Mouse (Mus musculus): Measurements from ENCODE around the gene Bmp15. TPM values are rescaled to one million over a fixed set of nuclear protein-coding genes. Genes with fewer than 3 reads are reported as not detected.

The Bmp15 gene
- polyA plus RNA-seq (2015; fragmentation: Nextera tagmentation; extraction: Ambion mirVana): 0.13 and 0.15 TPM in 2 replicates

DNA sequence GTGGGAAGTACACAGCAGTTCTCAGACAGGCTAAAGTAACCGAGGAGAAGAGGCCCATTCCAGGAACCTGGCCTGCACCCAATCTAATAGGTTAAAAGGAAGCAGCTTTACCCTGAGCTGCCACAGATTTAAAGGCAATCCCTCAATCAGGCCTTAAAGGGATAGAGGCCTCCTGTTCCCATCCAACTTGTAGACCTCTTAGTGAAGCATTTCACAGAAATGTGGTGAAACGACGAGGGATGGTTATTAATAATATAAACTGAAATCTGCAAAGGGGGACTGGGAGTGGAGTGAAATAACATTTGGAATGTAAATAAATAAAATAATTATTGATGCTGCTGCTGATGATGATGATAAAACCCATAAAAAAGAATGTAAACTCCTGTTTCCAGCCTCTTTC lies at the start of gene Bmp15:
Gene Bmp15 (minus strand): TSS at position 101 of the 400 bp plus-strand sequence.
- Histone ChIP-seq H3K27ac (replicated peaks) (no peak within 1 kb of the TSS), H3K27me3 (no peaks in the 10 kb centered on the region), H3K9me3 (no peaks in the 10 kb centered on the region), H3K4me2 (no peak within 1 kb of the TSS), H3K4me3 (no peak within 1 kb of the TSS), H3K9ac (no peak within 1 kb of the TSS), H3K36me3 (no peaks in the 10 kb centered on the region), H3K4me1 (replicated peaks) (no peaks in the 10 kb centered on the region)
- no peak for ATAC-seq (ENCODE audit: low read depth)
- 83% methylated on average over 3 of the region's 3 CpGs for WGBS

DNA sequence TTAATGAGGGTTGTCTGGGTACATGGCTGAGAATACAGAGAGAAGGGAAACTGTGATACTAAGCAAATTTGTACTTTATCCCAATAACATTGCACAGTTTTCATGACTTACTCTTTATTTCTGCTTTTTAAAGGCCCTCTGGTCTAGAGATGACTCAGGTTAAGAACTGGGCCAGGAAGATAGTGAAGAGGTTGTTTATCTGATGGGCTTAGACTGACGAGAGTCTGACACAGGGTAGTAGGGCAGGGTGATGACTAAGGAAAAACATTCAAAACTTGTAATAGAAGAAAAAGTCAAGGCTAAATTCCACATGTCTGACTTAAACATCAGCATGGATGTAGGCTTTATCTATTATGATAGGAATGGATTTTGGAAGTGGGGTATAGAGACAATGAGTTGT lies 48.3 kb upstream of the Bmp15 start:
- Histone ChIP-seq H3K9ac (no peak overlapping the region), H3K4me3 (no peak overlapping the region), H3K27me3 (no peaks in the 10 kb centered on the region), H3K27ac (replicated peaks) (no peak overlapping the region), H3K4me1 (replicated peaks) (no peaks in the 10 kb centered on the region), H3K4me2 (no peak overlapping the region), H3K9me3 (no peaks in the 10 kb centered on the region), H3K36me3 (no peaks in the 10 kb centered on the region)
- 85% methylated on average over 1 of the region's 1 CpGs for WGBS
- no peak for ATAC-seq (ENCODE audit: low read depth)

DNA sequence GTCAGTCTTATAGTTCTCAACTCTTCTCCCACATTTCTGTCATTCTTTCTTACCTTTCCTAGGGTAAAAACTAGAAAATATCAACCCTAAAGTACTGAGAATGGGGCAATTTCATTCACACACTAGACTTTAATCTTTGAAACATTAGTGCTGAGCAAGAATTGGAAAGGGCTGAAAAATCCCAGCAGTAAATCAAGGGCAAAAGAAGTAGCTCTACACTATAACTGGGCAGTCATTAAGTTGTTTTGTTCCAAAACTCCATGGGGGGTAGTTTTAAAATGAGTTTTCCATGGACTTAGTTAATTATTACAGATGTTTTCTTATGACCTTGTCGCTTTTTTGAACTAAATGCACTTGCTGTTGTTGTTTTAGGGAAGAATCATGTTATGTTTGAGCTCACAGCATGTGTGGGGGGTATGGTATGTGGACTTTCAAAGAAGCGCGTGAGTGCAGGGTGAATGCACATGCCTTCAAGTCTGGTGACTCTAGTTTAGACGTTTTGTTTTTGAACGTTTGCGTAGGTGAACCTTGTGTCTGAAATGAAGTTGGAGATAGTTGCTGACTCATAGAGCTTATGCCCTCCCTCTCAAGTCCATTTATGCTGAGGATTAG lies 37.1 kb upstream of the Bmp15 start:
- H3K4me1 ChIP-seq (replicated peaks): no peaks in the 10 kb centered on the region

DNA sequence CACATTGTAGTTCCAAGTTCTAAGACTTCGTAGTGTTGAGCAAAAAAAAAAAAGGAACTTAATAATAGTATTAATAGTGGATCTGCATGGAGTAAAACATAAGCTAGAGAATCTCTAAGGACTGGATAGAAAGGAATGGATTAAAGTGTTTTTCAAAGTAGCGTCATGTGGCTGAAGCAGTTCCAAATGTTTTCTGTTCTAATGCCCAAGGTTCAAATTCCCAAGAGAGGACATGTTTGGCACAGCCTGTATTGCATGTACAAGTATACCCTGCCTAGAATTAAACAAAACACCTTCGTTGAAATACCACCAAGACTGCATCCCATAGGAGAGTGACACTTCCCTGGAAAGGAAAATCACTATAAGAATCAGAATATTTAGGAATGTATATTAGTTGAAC lies 36.4 kb upstream of the Bmp15 start:
- Histone ChIP-seq H3K9me3 (no peaks in the 10 kb centered on the region), H3K36me3 (no peaks in the 10 kb centered on the region), H3K27me3 (no peaks in the 10 kb centered on the region), H3K9ac (no peak overlapping the region), H3K4me1 (replicated peaks) (no peaks in the 10 kb centered on the region), H3K27ac (replicated peaks) (no peak overlapping the region), H3K4me2 (no peak overlapping the region), H3K4me3 (no peak overlapping the region)
- ATAC-seq (ENCODE audit: low read depth): no peak
- 77% methylated on average over 3 of the region's 3 CpGs for WGBS

More for the DNA sequence above, 37.1 kb upstream of the Bmp15 start:
- Histone ChIP-seq H3K27me3 (no peaks in the 10 kb centered on the region), H3K27ac (replicated peaks) (no peak overlapping the region), H3K36me3 (no peaks in the 10 kb centered on the region), H3K4me2 (no peak overlapping the region), H3K4me3 (no peak overlapping the region), H3K9me3 (no peaks in the 10 kb centered on the region), H3K9ac (no peak overlapping the region)
- no peak for ATAC-seq (ENCODE audit: low read depth)
- WGBS: 61% methylated on average over 6 of the region's 6 CpGs

DNA sequence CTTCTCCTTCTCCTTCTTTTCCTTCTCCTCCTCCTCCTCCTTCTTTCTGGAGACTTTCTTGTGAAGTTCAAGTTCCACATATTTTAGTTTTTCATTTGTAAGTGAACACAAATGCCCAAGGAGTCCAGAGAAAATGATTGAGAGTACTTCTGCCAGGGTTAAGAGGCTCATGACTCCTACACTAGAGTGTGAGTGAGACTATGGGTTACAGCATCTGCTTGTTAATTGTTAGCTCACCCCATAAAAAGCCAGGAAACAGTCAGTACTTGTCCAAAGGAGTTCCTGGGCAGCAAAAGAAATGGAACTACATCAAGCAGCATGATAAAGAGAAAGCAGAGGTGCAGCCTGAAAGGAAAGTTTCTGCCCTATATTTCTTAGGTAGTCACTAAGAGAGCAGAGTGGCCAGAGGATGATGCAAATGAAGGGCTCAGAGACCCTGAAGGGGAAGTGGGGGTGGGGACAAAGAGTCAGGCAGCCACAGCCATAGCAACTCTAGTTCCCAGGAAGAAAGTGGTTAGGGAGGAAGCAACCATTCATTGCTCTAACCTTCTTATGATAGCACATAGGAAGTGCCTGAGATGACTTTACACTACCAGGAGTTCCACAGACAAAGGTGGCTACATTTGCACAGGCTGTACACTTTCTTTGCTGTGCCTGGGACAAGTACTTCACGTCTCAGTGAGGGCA lies 24.9 kb upstream of the Bmp15 start:
- no peak for ATAC-seq (ENCODE audit: low read depth)
- H3K9ac ChIP-seq: no peak overlapping the region
- H3K27me3 ChIP-seq: no peaks in the 10 kb centered on the region
- no peaks in the 10 kb centered on the region for H3K9me3 ChIP-seq
- no peak overlapping the region for H3K4me3 ChIP-seq
- H3K4me1 ChIP-seq (replicated peaks): no peaks in the 10 kb centered on the region
- H3K27ac ChIP-seq (replicated peaks): no peak overlapping the region
- no peak overlapping the region for H3K4me2 ChIP-seq
- H3K36me3 ChIP-seq: no peaks in the 10 kb centered on the region
- WGBS: 71% methylated on average over 1 of the region's 1 CpGs

DNA sequence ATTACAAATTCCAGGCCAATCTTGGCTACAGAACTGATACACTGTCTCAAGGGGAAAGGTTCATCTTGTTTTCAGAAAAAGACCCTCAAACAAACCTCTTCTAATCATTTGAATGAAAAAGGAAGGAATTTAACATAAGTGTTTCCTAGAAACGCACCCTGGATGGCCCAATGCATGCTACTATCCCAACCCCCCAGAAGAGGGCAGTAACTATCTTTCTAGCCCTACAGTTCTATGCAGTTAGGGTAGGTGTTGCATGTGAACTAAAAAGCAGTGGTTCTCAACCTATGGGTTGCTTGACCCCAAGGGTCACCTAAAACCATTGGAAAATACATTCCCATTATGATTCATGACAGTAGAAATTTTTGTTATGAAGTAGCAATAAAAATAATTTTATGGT lies 3.5 kb upstream of the Bmp15 start:
- 30% methylated on average over 1 of the region's 1 CpGs for WGBS
- Histone ChIP-seq H3K4me1 (replicated peaks) (no peaks in the 10 kb centered on the region), H3K36me3 (no peaks in the 10 kb centered on the region), H3K9me3 (no peaks in the 10 kb centered on the region), H3K27ac (replicated peaks) (no peak overlapping the region), H3K4me2 (no peak overlapping the region), H3K4me3 (no peak overlapping the region), H3K27me3 (no peaks in the 10 kb centered on the region), H3K9ac (no peak overlapping the region)
- no peak for ATAC-seq (ENCODE audit: low read depth)

DNA sequence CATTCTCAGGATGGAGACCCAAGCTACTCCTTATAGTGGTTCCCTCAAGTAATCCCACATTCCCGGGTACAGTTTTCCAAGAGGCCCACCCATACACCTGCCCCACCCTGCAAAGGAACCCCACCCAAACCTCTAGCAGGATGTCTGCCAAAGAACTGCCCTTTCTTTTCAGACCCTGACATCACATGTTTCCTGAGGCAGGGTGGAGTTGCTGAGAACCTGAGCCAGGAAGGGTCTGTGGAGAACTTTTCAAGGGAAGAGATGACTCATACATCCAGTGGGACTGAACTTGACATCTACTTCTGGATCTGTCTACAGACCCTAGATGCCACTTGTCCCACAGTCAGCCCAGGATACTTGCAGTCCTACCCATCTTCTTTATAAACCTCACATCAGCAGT lies 2.8 kb downstream of the Bmp15 start:
- Histone ChIP-seq H3K27ac (replicated peaks) (no peak overlapping the region), H3K27me3 (no peaks in the 10 kb centered on the region), H3K9me3 (no peaks in the 10 kb centered on the region), H3K4me2 (no peak overlapping the region), H3K4me1 (replicated peaks) (no peaks in the 10 kb centered on the region), H3K9ac (no peak overlapping the region), H3K4me3 (no peak overlapping the region), H3K36me3 (no peaks in the 10 kb centered on the region)
- WGBS: 90% methylated on average over 1 of the region's 1 CpGs
- no peak for ATAC-seq (ENCODE audit: low read depth)

Other genes starting within 250 kb of the Bmp15 start
- 0.10 TPM in 1 of 2 replicates, not detected in the other for gene AU022751, start 237.3 kb downstream of the Bmp15 start, polyA plus RNA-seq (2015; fragmentation: Nextera tagmentation; extraction: Ambion mirVana)
- 51.5 and 53.4 TPM in 2 replicates for gene Nudt10, start 147.7 kb downstream of the Bmp15 start, polyA plus RNA-seq (2015; fragmentation: Nextera tagmentation; extraction: Ambion mirVana)
- 1.6 and 2.2 TPM in 2 replicates for gene Shroom4, start 79.1 kb upstream of the Bmp15 start, polyA plus RNA-seq (2015; fragmentation: Nextera tagmentation; extraction: Ambion mirVana)